Mouse (Mus musculus): ENCODE data around the gene Hmgcl. TPM values are rescaled to one million over a fixed set of nuclear protein-coding genes. Genes with fewer than 3 reads are reported as not detected.
"Not testable (repeated sequence)": the region's sequence is repeated elsewhere in the genome, so short reads cannot be mapped to it uniquely, and the experiment has no call there.

Hmgcl gene
- polyA plus RNA-seq, 3 experiments from 2014 or later, result 70.5 to 83.4 (median 77.2) TPM

DNA sequence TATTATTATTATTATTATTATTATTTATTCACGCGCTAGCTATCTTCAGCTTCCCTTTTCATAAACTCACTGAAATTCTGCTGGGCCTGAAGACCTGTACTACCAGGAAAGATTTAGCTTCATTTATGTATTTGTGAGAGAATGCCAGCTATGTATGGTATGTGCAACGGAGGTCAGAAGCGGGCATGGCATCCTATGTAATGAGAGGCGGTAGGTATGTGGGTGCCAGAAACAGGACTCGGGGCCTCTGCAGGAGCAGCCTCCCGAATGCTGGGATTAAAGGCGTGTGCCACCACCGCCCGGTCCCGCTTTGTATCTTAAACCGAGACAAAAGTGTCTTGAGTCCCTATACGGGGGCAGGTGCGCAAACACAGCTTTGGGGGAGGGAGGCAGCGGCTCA is 16.7 kb downstream of the Hmgcl start:
- no peak for ATAC-seq

DNA sequence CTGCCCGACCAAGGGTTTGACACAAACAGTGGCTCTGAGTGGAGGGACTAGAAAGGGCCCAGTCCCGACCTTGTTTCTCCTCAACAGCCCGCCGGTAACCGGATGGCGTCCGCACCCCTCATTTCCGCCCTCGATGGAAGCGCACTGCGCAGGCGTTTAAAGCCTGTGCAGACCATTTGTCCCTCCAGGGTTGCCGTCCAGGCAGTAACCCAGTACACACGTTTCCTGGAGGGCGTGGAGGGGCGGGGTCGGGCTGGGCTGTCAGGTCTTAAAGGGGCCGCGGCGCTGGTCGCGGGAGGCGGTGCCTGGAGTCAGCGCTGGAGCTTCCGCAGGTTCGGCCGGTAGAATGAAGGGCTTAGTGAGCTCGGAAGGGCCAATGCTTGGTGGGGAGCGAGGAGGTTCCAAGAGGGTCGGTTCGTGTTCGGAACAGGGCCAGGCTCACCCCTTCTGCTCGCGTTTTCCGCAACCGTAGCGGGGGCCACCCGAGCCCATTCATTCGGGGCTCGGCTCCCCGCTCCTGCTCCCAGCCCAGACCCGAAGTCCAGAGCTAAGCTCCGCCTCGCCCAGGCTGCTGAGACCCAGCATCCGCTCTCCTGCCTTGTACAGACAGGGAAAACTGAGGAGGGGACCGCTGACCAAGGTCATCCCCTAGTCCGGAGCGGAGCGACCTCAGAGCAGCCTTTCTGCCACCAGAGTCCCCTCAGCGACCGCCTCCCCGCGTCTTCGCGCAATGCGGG is 17.4 kb downstream of the Hmgcl start, which contains the start of gene Gale:
TSS of gene Gale (plus strand) at position 271 of the 737 bp plus-strand sequence.
- peak; percentile 85 for ATAC-seq

- ATAC-seq, result no peak
Observed at GRCm38 (mm10) chr4:135964426-135964825, 18.2 kb downstream of the Hmgcl start.

DNA sequence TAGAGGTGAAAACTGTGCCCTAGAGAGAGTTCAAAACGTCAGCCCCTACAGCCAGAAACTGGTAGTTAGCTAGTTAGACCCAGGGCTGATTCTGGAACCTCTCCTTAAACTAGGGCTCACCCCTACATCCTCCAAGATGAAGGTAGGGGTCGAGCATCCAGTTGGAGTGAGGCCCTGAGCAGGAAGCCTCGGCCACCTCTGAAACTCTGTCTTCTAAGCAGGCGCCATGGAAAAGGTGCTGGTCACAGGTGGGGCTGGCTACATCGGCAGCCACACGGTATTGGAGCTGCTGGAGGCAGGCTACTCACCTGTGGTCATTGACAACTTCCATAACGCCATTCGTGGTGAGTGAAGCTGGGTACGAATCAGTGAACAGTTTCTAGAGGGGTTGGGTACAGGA is 18.9 kb downstream of the Hmgcl start:
- no peak for ATAC-seq

- no peak for ATAC-seq
Observed at GRCm38 (mm10) chr4:135966283-135966682, 20.0 kb downstream of the Hmgcl start.

DNA sequence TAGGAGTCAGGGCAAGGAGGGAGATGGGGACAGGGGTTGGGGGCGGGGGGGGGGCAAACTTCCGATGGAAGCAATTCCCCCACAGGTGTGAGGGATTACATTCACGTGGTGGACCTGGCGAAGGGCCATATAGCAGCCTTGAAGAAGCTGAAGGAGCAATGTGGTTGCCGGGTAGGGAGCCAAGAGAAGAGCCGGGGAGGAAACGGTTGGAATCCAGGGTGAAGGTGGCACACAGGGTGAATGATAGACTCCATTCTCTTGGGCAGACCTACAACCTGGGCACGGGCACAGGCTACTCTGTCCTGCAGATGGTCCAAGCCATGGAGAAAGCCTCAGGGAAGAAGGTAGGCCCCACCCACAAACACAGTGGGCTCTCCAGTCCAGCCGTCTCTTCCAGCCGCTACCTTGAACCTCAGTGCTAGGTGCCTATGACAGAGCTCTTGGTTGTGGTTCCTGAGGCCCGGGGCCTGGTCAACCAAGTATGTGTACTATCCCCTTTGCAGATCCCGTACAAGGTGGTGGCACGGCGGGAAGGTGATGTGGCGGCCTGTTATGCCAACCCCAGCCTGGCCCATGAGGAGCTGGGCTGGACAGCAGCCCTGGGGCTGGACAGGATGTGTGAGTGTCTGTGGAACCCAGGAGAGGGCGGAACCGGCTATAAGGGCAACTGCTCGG is 21.0 kb downstream of the Hmgcl start:
- no peak for ATAC-seq

DNA sequence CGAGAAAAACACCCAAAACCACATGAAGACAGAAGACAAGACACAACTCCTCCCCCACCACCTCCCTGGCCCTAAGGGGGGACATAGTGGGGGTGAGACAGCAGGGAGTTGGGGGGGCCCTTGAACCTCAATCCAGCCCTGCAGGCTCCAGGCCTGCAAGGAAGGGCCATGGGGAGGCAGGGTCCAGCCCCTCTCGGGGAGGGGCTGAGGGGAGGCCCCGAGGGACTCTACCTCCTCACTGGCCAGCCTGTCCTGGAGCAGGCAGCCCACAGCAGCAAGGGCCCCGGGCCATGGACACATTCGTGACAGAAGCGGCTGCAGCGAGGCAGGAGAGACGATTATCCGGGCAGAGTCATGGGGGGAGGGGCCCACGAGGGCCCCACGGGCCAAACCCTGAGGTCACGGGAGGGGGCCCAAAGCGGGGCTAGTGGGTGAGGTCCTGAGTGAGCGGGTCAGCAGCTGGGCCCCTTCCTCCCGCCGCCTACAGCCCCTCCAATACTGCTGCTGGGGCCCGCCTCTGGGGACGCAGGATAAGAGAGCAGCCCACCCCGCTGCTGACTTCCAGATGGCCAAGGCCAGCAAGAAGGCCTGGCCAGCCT is 22.1 kb downstream of the Hmgcl start:
- ATAC-seq, result no peak

- no peak for ATAC-seq
Observed at GRCm38 (mm10) chr4:135969070-135969750, 23.0 kb downstream of the Hmgcl start.

DNA sequence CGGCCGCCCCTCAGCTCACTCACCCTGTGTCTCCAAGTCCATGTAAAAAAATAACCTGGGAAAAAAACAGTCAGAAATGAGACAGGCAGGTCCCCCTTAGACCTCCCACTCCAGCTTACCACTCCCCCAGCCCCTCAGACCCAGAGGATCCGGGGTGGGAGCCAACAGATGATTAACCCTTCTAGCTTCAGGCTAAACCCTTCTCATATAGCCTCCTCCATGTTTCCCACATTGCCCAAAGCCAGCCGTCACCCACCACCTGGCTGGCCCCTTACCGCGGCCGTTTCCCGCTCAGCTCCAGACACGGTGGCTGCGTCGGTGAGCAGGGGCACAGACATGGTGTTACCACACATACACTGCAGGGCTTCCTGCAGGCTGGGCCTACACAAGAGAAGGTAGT is 24.3 kb downstream of the Hmgcl start:
- ATAC-seq, result no peak

GRCm38 (mm10) chr4:135971805-135972555 is 25.7 kb downstream of the Hmgcl start:
- ATAC-seq, result peak; percentile 49

DNA sequence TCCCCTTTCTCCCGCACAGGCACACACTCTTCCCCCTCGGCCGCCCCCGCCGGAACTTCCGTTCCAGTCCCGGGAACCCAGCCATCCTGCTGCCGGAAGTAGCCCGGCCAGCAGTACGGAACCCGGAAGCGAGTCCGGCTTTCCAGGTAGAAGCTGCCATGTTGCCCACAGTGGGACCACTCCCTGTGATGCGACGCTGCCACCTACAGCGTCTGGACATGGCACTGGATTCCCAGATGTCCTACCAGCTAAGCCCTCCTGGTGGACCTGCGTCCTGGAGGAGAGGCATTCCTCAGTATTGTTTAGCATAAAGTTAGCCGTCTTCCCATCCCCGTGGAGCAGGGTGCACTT is 26.3 kb downstream of the Hmgcl start, which contains the start of gene Lypla2:
TSS of gene Lypla2 (minus strand) at position 71 of the 351 bp plus-strand sequence.
- peak; percentile 83 for ATAC-seq

DNA sequence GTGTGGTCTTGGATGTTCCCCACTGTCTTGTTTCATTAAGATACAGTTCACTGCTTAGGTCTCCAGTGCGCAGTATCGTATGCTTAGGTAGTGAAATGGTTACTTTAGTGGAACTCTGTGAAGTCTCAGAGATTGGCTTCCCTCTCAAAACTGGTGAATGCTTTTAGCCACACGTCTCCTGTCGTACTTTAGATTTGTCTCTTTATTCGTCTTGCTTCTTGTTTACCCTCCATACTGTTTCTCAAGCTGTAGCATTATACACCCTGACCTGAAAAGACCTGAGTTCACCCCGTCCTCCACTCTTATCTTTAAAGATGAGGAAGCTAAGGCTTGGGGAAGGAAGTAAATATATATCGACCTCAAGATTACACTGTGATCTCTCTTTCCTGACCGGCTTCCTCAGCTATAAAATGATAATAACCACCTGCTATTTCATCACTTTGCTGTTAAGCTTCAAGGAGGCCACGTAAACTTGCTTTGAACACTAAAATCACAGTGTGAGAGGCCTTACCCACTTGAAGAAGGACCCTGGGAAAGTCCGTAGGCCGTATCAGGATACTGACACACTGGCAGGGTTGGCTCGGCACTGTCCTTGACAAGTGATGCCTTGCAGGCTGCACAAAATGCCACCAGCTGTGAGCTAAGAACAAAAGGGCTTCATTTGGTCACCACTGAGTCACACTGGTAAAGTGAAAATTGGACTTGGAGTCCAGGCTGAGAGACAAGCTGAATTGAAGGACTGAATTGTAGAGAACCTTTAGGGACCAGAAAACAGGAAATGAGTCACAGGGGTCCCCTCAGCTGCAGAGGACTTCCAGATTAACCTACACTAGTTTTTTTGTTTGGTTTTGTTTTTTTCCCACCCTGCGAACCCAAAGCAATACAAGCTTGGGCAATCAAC is 26.9 kb downstream of the Hmgcl start:
- peak; percentile 27 for ATAC-seq

GRCm38 (mm10) chr4:135976146-135976545 is 29.9 kb downstream of the Hmgcl start:
- no peak for ATAC-seq

DNA sequence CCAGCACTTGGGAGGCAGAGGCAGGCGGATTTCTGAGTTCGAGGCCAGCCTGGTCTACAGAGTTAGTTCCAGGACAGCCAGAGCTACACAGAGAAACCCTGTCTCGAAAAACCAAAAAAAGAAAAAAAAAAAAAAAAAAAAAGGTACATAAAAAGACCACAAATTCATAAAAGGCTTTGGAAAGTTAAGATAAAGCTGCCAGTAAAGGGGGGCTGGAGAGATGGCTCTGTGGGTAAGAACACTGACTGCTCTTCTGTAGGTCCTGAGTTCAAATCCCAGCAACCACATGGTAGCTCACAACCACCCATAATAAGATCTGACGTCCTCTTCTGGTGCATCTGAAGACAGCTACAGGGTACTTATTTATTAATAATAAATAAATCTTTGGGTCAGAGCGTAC is 34.0 kb downstream of the Hmgcl start:
- ATAC-seq, result not testable (repeated sequence)

GRCm38 (mm10) chr4:135981524-135982063 is 35.3 kb downstream of the Hmgcl start:
- no peak for ATAC-seq

GRCm38 (mm10) chr4:135984556-135984955 is 38.3 kb downstream of the Hmgcl start:
- no peak for ATAC-seq

GRCm38 (mm10) chr4:135985193-135985592 is 38.9 kb downstream of the Hmgcl start:
- ATAC-seq, result no peak

DNA sequence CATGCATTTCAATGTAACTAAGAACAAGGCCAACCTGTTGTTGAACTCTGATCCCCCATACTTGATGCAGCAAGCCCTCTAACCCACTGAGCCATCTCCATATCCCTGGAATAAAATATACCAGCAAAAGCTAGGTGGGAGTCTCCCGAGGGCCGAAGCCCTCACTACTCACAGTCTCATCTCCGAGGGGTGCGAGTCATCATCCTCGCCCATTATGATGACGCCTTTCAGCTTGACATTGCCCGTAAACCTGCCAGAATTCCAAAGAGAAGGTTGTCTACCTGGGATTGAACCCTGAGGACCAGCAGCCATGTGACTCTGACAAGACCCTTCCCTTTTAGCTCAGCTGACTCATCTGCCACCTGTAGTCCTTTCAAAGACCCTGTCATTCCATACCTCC is 39.5 kb downstream of the Hmgcl start:
- no peak for ATAC-seq

DNA sequence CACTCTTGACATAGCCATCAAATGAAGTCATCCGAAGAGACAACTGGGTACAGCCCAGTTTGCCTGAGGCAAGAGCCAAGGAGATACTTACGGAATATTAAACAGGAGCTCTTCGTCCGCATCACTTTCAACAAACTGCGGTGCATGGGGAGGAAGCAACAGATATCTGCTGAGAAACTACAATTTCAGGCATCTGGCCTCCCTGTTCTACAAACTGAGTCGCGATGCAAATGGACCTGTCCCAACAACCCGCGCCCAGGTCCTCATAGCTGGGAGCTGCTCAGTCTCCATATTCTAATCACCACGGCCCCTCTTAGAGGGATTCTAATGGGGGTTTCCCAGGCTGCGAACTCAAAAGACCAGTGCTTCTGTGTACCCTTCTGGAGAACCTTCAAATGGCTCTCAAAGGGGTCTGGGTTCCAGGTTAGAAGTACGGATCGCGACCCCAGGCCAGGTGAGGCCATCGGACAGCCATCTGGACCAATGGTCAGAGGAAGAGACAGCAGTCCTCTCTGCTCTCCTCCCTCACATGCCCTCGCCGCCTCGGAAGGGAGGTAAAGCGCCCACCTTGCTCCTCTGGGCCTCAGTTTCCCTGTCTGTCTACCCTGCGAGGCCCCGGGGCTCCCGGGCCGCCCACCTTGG is 40.2 kb downstream of the Hmgcl start:
- peak; percentile 20 for ATAC-seq

DNA sequence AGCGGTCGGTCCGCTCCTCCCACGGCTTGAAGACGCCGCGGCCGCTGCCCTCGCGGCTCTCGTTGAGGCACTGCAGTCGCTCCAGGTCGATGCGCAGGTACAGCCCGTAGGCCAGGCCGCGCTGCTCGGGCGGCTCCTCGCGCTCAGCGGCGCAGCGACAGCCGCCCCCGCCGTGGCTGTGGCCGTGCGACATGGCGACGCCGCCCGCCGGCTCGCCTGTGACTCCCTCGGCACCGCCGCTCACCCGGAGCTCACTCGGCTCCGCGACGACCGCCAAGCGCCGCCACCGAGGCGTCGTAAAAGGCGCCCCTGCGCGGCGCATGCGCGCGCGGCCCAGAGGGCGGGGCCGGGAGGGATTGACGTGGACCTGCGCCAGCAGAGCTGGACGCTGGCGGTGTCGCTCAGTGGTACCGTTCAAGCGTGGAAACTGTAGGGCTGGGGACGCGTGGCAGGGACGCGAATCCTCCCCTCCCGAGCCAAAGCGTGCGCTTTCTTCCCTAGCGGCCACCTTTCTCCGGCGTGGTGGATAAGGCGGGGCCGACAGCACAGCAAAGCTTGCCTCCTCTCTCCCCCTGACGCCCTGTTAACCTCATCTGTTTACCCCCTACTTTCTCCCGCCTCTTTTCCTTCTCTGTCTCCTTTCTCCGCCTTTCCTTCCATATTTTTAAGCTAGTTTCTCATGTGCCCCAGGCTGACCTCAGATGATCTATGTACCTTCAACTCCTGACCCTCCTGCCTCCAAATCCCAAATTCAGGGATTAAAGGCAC is 40.9 kb downstream of the Hmgcl start, which contains the start of gene Pithd1:
TSS of gene Pithd1 (minus strand) at position 322 of the 768 bp plus-strand sequence.
- peak; percentile 76 for ATAC-seq

Data from inflammation-experienced regulatory T-cells, adult 6 months (primary cell).